Mouse (Mus musculus): ENCODE results near the gene Lalba.
"Not testable (repeated sequence)": the region's sequence is repeated elsewhere in the genome, so short reads cannot be mapped to it uniquely, and the experiment has no call there.

Gene Lalba

DNA sequence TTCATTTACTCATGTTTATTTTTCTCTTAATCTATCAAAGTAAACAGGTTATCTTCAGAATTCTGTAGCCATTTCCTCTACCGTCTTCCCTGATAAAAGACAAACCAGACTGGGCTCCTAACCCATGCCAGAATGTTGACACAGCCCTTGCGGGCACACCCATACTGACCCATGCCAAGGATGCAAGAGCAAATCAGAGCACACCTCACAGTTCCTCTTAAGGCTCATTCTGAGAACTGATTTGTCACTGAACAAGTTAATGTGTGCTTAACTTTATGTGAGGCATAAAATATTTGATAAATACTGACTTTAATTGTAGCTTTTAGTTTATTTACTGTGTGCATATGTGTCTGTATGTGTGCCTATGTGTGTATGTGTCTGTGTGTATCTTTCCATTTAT, 8.8 kb upstream of the Lalba start:
- no peak for DNase-seq

DNA sequence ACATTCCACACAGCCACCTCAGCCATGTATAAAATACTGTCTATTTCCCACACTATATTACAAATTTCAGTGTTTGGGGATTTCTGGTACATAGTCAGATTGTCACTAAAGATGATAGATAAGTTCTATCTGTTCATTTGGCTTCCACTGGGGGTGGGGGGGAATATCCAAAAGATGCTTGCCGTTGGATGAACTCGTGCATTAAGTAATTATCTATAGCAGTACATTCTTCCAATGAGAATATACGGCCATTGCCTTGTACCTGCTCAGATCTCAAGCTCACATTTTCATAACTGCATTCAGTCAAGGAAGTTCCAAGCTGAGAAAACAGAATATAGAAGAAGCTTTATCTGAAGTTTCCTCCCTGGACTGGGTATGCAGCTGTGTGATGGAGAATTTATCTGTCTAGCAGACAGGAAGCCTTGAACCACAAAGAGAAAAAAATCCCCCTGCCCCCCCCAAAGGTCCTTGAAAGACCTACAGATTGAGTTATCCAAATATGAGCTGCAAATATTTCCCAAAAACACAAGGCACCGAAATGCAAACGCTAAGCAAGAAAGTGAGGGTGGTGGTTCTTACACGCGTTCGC, 4.0 kb upstream of the Lalba start:
- DNase-seq: no peak

DNA sequence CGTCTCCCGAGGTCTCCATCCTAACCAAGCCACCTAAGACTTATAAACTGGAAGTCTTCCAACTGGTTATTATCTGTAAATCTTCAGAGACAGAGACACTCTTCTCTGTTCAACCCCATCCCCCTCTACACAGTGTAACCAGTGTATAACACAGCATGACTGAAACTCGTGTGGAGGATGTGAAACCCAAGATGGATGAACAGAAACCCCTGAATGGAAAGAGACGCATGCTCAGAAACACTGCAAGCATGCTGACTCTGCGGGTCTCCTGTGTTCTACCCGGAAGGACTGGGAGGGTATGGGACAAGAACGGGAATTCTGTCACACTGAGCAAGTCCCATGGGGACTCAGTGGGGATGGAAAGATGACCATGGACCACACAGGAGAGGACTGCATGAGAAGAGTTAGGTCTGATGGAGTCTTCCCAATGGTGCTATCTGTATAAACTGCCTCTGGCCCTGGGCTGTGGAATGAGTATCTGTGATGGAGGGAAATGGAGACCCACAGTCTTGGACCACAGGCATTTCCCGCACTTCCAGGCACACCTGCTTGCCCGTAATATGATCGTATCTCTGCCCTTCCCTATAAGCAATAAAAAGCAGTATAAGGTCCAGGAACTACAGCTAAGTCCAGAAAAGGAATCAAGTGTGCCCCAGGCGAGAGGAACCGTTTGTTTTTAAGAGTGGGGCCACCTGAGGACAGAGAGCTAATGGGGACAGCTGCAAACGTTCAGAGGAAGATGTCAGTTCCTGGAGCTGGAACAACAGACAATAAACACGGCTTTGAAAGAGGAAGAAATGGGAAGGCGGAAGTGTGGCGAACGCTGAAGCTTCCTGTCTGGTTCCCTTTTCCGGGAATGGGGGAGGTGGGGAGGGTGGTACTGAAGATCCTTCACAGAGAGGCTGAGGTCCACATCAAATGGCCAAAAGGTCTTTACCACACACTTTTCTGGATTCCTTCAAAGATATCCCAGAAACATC, 1.7 kb upstream of the Lalba start:
- DNase-seq: no peak

GRCm38 (mm10) chr15:98479568-98480102, 2.9 kb downstream of the Lalba start:
- no peak for DNase-seq

DNA sequence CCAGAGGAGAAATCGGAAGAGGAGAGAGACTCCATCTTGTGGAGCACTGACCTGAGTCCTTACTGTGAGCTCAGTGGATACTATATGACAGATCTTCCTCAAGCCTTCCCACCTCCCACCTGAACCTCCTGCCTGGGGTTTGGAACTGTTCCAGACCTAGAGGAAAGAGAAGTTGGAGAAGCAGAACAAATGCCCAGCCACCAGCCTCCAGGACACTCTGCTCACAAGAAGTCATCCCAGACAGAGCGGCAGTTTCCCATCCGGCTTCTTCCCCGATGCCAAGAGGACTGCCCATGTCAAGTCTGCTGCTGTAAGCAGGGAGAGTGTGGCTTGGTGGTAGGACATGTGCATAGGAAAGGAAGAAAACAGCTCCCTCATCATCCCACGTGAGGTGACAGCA, 6.2 kb downstream of the Lalba start:
- no peak for DNase-seq

DNA sequence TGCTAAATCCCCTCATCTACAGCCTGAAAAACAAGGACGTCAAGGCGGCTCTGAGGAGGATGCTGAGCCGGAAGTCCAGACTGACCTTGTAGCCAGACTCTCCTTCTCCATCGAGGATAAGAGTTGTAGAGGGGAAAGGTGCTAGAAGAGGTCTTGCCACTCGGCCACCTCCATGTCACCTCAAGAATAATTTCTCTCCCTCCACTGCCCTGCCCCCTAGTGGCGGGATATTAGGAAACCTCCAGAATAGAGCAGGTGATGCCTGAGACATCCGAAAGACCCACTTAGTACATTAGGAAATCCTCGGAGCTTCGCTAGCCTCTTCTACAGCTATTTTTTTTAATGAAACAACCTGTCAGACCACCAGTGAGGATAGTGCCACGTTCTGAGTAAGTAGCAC, 7.1 kb downstream of the Lalba start:
- peak; percentile 41 to 53 for DNase-seq

DNA sequence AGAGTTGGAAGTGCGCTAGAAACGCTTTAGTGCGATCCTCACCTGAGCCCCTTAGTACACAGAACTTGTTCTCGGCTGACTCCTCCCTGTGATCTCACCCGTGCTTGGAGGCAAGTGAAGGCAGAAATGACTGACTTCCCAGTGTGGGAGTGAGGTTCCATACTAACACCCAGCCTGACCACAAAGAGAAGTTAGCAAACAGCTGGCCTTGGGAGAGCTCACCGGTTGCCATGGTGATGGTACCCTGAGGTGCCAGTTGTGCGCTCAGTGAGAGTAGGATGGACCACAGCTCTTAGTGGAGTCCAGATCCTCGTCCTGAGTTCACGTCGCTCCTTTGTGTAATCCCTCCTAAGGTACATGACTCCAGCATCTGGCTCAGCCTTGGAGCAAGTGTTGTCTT, 7.6 kb downstream of the Lalba start:
- no peak for DNase-seq

GRCm38 (mm10) chr15:98471539-98471938, 11.0 kb downstream of the Lalba start:
- DNase-seq: no peak

- DNase-seq: no peak
Measured at GRCm38 (mm10) chr15:98469596-98469995, 12.9 kb downstream of the Lalba start, which contains the start of gene OR5BS1P. Gene OR5BS1P, plus strand, starts transcription at chr15:98469896.

DNA sequence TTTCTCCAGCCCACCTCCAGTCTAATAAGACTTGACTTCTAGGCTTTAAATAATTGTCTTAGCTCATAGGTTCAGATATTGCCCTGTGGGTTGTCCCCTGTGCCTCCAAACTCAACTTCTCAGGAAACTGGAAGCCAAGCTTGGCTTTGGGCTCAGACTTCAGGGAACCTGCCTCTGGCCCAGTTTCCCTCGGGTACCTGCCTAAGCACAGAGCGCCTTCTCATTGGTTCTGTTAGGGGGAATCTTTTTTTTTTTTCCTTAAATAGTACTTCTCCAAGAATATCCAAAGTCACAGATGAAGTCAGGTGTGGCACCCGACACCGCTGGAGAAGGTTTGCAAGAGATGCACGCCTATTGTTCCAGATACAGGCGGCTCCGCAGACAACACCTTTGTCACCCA, 30.2 kb downstream of the Lalba start, which contains the start of gene Olfr281:
TSS of gene Olfr281 (plus strand) at position 301 of the 400 bp plus-strand sequence.
- no peak for DNase-seq

DNA sequence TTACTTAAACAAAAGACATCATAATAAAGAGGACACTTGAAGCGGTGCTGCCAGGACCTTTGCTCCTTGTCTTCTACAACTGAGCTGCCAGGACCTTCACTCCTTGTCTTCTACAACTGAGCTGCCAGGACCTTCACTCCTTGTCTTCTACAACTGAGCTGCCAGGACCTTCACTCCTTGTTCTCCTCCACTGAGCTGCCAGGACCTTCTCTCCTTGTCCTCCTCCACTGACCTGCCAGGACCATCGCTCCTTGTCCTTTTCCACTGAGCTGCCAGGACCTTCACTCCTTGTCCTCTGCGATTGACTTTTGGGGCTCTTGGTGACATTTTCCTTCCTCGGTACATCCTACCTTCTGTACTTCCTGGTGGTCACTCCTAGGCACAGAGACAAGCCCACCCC, 34.0 kb downstream of the Lalba start:
- peak in 1 of 2 experiments; percentile 2 for DNase-seq

GRCm38 (mm10) chr15:98444561-98444960, 38.0 kb downstream of the Lalba start:
- no peak for DNase-seq

- DNase-seq: not testable (repeated sequence)
Measured at GRCm38 (mm10) chr15:98430925-98431324, 51.6 kb downstream of the Lalba start, which contains the start of gene Olfr282. Gene Olfr282, plus strand, starts transcription at chr15:98431225.
